Mouse (Mus musculus) central nervous system, embryonic 14 days (tissue): ENCODE results near the gene Rbbp7. TPM values are rescaled to one million over a fixed set of nuclear protein-coding genes. Genes with fewer than 3 reads are reported as not detected.

Source experiments
- polyA plus RNA-seq: library from polyadenylated mRNA; depleted of rRNA; stranded (reverse); fragments of >200 nt; gene quantifications from 2 replicates; pipeline ENCODE4 v1.2.3, GENCODE M21; 2012; rRNA removed

Rbbp7 gene
- polyA plus RNA-seq, result 136 and 158 TPM in 2 replicates

DNA sequence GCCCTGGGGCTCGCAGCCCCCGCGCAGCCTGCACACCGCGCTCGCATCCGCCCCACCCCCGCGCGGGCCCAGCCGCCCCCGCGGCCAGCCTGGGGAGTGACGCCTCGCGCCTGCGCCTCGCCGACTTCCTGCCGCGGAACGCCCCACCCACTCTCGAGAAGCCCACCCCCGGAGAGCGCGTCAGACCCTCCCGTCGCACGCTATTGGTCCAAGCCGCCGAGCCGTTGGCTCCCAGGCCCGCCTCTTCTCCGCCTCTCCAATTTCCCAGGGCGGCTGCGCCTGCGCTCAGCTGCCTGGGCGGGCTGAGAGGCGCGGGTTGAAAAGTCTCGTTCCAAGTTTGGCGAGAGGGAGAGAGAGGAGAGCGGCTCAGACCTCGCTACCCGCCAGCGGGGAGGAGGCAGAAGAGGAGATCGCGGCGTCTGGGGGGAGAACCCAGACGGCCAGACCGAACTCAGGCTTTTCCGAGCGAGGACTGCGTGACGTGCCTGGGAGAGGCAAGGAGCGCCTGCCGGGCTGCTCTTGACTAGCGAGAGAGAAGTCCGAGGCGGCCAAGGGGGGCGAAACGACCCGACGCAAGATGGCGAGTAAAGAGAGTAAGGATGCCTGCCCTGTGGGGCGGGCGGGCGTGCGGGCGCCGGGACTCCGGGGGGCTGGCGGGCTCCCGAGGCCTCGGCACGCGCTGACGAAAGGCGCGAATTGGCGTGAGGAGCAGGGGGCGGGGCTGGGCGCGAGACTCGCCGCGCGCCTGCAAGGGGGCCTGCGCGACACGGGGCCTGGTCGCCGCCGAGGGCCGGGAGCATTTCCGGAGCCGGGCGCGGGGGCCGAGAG is at the start of gene Rbbp7:
TSS of gene Rbbp7 (plus strand) at position 288 of the 828 bp plus-strand sequence.

Other genes starting within 250 kb of the Rbbp7 start
- gene Reps2, start 116.8 kb upstream of the Rbbp7 start, polyA plus RNA-seq, result 3.4 and 3.7 TPM in 2 replicates
- gene Txlng, start 69.1 kb downstream of the Rbbp7 start, polyA plus RNA-seq, result 12.9 and 13.6 TPM in 2 replicates
- gene Syap1, start 128.0 kb downstream of the Rbbp7 start, polyA plus RNA-seq, result 28.1 and 32.2 TPM in 2 replicates
- 62.6 and 67.9 TPM in 2 replicates for gene Ctps2, start 140.8 kb downstream of the Rbbp7 start, polyA plus RNA-seq
- 0.40 TPM in 1 of 2 replicates, not detected in the other for gene S100g, start 204.2 kb downstream of the Rbbp7 start, polyA plus RNA-seq